Mouse (Mus musculus) mouse embryonic stem cell (cell line): ENCODE measurements around the gene Slc38a4.

Experiments used
- in situ Hi-C, 2 experiments: fragments of 300-500 bp; cut with MboI; formaldehyde crosslinking; loops; 1 replicate in 1 of 2; 3 replicates in 1 of 2; pipeline ENCODE4 v1.14.3; 2019 to 2020; ENCODE audit warnings: low sequenced_read_pairs in 2 of 2, low pct_unique_long_range_greater_than_20kb in 1 of 2, mixed read lengths in 1 of 2; ENCODE audit not compliant: unreplicated experiment in 1 of 2

Gene Slc38a4

GRCm38 (mm10) chr15:97059071-97060041, 3.6 kb upstream of the Slc38a4 start:
- in situ Hi-C loops, result no loop called here

- in situ Hi-C loops, result no loop called here
Observed at GRCm38 (mm10) chr15:97054767-97055489, 828 bp downstream of the Slc38a4 start.

GRCm38 (mm10) chr15:97054131-97054530, 1.6 kb downstream of the Slc38a4 start:
- in situ Hi-C loops, result no loop called here

- in situ Hi-C loops, result no loop called here
Observed at GRCm38 (mm10) chr15:97050436-97050835, 5.3 kb downstream of the Slc38a4 start.

GRCm38 (mm10) chr15:97050011-97050410, 5.7 kb downstream of the Slc38a4 start:
- in situ Hi-C loops, result no loop called here

GRCm38 (mm10) chr15:97049281-97049841, 6.4 kb downstream of the Slc38a4 start:
- in situ Hi-C loops, result no loop called here

- in situ Hi-C loops, result no loop called here
Observed at GRCm38 (mm10) chr15:97048267-97048666, 7.5 kb downstream of the Slc38a4 start.

GRCm38 (mm10) chr15:97043921-97044320, 11.8 kb downstream of the Slc38a4 start:
- in situ Hi-C loops, result no loop called here

- in situ Hi-C loops, result no loop called here
Observed at GRCm38 (mm10) chr15:97042001-97042491, 13.7 kb downstream of the Slc38a4 start.

- in situ Hi-C loops, result no loop called here
Observed at GRCm38 (mm10) chr15:97041182-97041581, 14.6 kb downstream of the Slc38a4 start.

- in situ Hi-C loops, result no loop called here
Observed at GRCm38 (mm10) chr15:97037710-97038109, 18.0 kb downstream of the Slc38a4 start.

- in situ Hi-C loops, result no loop called here
Observed at GRCm38 (mm10) chr15:97035892-97036291, 19.9 kb downstream of the Slc38a4 start.

- in situ Hi-C loops, result no loop called here
Observed at GRCm38 (mm10) chr15:97033485-97033991, 22.2 kb downstream of the Slc38a4 start.

GRCm38 (mm10) chr15:97031886-97032285, 23.9 kb downstream of the Slc38a4 start:
- in situ Hi-C loops, result no loop called here

- in situ Hi-C loops, result no loop called here
Observed at GRCm38 (mm10) chr15:97030984-97031492, 24.7 kb downstream of the Slc38a4 start.

GRCm38 (mm10) chr15:97030136-97030535, 25.6 kb downstream of the Slc38a4 start:
- in situ Hi-C loops, result no loop called here

GRCm38 (mm10) chr15:97029064-97029791, 26.5 kb downstream of the Slc38a4 start:
- in situ Hi-C loops, result no loop called here

- in situ Hi-C loops, result no loop called here
Observed at GRCm38 (mm10) chr15:97028651-97029050, 27.1 kb downstream of the Slc38a4 start.
